Mouse (Mus musculus): ENCODE results near the gene Exosc8.

DNA sequence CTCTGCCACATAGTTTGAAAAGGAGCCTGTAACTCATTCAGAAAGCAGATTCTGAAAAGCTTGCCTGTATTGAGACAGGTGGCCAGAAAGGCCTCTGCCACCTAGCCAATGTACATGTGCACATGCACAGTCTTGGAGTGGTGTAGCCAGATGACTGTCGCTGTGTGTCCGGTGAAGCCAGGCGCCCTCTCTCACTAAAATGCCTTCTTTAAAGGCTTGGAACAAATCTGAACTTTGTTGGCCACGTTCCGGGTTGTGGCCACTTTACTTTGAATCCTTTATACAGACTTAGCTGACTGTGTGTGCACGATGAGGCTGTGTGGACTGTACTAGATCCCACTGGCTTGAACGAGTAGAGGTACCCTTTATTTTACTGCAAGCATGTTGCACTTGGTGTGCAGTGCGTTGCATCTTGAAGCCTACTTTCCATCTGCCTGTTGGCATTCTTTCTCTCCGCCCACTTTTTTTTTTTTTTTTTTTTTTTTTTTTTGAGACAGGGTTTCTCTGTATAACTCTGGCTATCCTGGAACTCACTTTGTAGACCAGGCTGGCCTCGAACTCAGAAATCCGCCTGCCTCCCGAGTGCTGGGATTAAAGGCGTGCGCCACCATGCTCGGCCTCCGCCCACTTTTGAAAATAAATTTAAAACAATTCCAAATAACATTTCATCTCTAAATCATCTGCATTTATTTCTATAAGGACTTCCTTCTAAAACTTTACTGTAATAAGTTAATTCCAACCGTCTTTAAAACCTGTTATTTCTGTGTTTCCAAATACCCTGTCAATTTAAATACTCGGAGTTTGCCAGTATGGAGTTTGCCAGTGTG lies 1.1 kb upstream of the Exosc8 start:
- no peak for TF ChIP-seq USF1 (IDR thresholded peaks at IDR 0.05; ENCODE audit: low read depth)
- no peak for TF ChIP-seq CTCF (IDR thresholded peaks at IDR 0.05; ENCODE audit: control insufficient read depth, insufficient read depth, insufficient read length)
- TF ChIP-seq MAX (IDR thresholded peaks at IDR 0.05): no peak
- no peak for TF ChIP-seq MYOD1 (IDR thresholded peaks at IDR 0.05; ENCODE audit: control insufficient read depth, insufficient read length, low read depth)
- TF ChIP-seq MYOG (IDR thresholded peaks at IDR 0.05; ENCODE audit: control insufficient read depth, extremely low read depth, insufficient read length): no peak
- no peak for TF ChIP-seq FOSL1 (IDR thresholded peaks at IDR 0.05; ENCODE audit: insufficient read depth, low read length, poor library complexity, severe bottlenecking)
